Mouse (Mus musculus): ENCODE data around the gene Erfe. TPM values are rescaled to one million over a fixed set of nuclear protein-coding genes. Genes with fewer than 3 reads are reported as not detected.

Gene Erfe
- polyA plus RNA-seq, 1 experiment = not detected

DNA sequence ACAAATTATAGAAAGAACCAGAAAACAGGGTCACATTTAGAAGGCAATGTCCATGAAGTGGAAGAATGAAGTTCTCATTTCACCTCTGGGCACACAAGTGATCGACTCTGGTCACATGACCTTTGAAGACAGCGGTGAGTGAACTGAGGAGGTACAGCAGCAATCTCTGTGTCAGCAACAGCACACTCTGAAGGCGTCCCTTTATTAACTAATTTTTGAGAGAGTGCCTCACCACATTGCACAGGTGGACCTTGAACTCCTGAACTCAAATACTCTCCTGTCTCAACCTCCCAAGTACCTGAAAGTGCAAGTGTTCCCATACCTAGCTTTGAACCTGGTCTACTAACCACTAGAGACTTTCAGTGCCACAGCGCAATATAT lies 14.9 kb downstream of the Erfe start:
- no peak for TF ChIP-seq POLR2A (IDR thresholded peaks at IDR 0.05; ENCODE audit: borderline replicate concordance, insufficient read depth, low read length)
- TF ChIP-seq CTCF (IDR thresholded peaks at IDR 0.05; ENCODE audit: borderline replicate concordance, insufficient read depth, low read depth, low read length) = no peak
- H3K4me1 ChIP-seq (ENCODE audit: control insufficient read depth, insufficient read depth, low read length) = no peaks in the 10 kb centered on the region
- WGBS = 92% methylated on average over 4 of the region's 4 CpGs
- DNase-seq = no peak
- no peak overlapping the region for H3K27ac ChIP-seq (ENCODE audit: insufficient read depth, low read length)
- H3K27me3 ChIP-seq (ENCODE audit: control insufficient read depth, insufficient read depth, low read length) = no peaks in the 10 kb centered on the region
- H3K4me3 ChIP-seq (replicated peaks; ENCODE audit: insufficient read depth, low read depth, low read length) = no peak overlapping the region

DNA sequence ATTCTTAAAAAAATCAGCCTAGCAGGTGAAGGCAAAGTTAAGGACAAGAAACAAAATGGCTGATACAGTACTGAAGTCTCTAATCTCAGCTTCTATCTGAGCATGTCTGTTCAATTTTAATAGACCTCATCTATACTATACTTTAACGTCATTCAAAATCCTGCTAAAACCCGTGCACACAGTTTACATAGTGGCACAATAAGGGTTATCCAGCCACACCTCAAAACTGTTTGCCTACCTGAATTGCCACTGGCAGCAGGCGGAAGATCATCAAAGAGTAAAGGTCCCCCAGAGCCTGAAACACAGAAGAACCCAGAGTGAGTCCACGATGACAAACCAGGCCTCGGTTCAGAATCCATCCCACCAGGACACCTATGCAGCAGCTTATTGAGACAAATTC lies 24.1 kb downstream of the Erfe start:
- H3K4me3 ChIP-seq (replicated peaks; ENCODE audit: insufficient read depth, low read depth, low read length) = no peak overlapping the region
- H3K27me3 ChIP-seq (ENCODE audit: control insufficient read depth, insufficient read depth, low read length) = no peaks in the 10 kb centered on the region
- DNase-seq = no peak
- TF ChIP-seq CTCF (IDR thresholded peaks at IDR 0.05; ENCODE audit: borderline replicate concordance, insufficient read depth, low read depth, low read length) = no peak
- TF ChIP-seq POLR2A (IDR thresholded peaks at IDR 0.05; ENCODE audit: borderline replicate concordance, insufficient read depth, low read length) = no peak
- WGBS = 96% methylated on average over 5 of the region's 5 CpGs
- H3K4me1 ChIP-seq (ENCODE audit: control insufficient read depth, insufficient read depth, low read length) = no peaks in the 10 kb centered on the region; the same call in 1 of the 2 replicates
- H3K27ac ChIP-seq (ENCODE audit: insufficient read depth, low read length) = no peak overlapping the region

DNA sequence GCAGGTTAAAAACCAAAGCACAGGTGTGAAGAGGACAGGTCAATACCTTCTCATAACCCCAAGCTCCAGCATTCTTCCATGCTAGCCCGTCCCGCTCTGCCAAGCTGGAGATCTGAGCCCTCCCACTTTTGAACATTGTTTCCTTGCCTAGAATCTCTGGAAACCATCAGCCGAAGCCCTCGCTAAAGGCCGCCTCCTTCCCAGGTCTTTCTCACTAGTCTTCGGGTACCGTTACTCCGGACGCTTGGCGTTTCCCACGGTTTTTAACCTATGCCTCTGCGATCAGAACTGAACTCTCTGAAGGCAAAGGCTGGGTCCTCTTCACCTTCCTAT lies 31.7 kb downstream of the Erfe start:
- DNase-seq = no peak
- Histone ChIP-seq H3K4me3 (replicated peaks; ENCODE audit: insufficient read depth, low read depth, low read length) (peak overlapping the region; percentile 61), H3K27ac (ENCODE audit: insufficient read depth, low read length) (peak overlapping the region; percentile 60; the same call in 1 of the 2 replicates), H3K4me1 (ENCODE audit: control insufficient read depth, insufficient read depth, low read length) (peaks cover 7% of the 10 kb centered on the region; the same call in 1 of the 2 replicates), H3K27me3 (ENCODE audit: control insufficient read depth, insufficient read depth, low read length) (no peaks in the 10 kb centered on the region)
- under 1% methylated on average over 12 of the region's 12 CpGs for WGBS
- TF ChIP-seq POLR2A (IDR thresholded peaks at IDR 0.05; ENCODE audit: borderline replicate concordance, insufficient read depth, low read length) = no peak
- TF ChIP-seq CTCF (IDR thresholded peaks at IDR 0.05; ENCODE audit: borderline replicate concordance, insufficient read depth, low read depth, low read length) = no peak

DNA sequence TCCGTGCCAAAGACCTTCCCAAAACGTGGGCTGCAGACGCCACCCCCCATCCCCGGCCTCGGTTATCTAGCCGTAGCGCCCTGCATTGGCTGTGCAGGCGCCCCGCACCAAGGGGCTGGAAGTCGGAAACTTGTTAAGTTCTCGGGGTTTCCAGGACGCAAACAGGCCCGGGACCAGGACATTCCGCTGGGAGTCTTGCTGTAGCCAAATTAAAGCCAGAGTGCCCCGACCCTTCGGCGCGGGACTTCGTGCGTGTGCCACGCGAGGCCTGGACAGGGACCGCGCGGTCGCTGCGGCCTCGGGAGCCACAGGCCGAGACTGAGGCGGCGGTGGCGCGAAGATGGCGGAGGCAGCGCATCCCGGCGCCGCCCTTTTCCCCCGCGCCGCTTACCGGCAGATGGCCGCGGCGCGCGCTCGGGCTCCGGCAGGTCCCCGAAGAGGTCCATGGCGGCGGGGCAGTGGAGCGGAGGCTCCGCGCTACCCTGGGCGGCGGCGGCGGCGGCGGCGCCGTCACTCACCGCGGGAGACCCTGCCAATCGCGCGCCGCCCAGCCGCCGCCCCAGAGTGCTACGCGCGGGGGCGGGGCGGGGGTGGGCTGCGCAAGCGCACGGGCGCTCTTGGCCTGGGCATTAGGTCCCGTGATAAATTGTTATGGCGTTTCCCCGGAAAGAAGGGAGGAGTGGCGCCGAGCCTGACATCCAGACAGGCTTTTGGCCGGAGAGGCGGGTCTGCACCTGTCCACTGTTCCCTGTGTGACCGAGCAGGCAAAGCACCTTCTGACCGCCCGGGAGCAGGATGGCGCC lies 32.2 kb downstream of the Erfe start, which contains the start of gene Ilkap:
Gene Ilkap (minus strand): TSS at position 556 of the 803 bp plus-strand sequence.
- peaks cover 7% of the 10 kb centered on the region; the same call in 1 of the 2 replicates for H3K4me1 ChIP-seq (ENCODE audit: control insufficient read depth, insufficient read depth, low read length)
- H3K27me3 ChIP-seq (ENCODE audit: control insufficient read depth, insufficient read depth, low read length) = no peaks in the 10 kb centered on the region
- peak; percentile 88 to 89 for DNase-seq
- under 1% methylated on average over 91 of the region's 91 CpGs for WGBS
- peak within 1 kb of the TSS; percentile 61 for H3K27ac ChIP-seq (ENCODE audit: insufficient read depth, low read length)
- peak within 1 kb of the TSS; percentile 61 for H3K4me3 ChIP-seq (replicated peaks; ENCODE audit: insufficient read depth, low read depth, low read length)
- TF ChIP-seq POLR2A (IDR thresholded peaks at IDR 0.05; ENCODE audit: borderline replicate concordance, insufficient read depth, low read length) = peak; percentile 74; the same call in 1 of the 2 replicates
- no peak for TF ChIP-seq CTCF (IDR thresholded peaks at IDR 0.05; ENCODE audit: borderline replicate concordance, insufficient read depth, low read depth, low read length)

DNA sequence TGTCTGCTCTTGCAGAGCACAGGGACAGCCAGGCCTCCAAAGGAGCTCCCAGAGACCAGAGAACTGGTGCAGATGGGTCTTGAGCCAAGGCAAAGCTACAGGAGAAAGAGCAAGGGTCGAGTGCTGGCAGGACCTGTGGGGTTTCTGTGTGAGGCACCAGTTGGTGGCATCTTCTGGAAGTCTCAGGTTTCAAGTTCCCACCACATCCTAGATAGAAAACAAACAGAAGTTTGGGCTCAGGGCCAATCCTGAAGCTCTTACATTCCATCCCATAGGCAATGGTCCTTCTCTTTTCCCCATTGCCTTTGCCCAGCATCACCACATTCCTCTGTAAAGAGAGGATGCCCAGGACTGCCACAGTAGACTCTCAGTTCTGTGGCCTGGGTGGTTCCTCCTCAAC lies 38.7 kb downstream of the Erfe start:
- Histone ChIP-seq H3K27me3 (ENCODE audit: control insufficient read depth, insufficient read depth, low read length) (no peaks in the 10 kb centered on the region), H3K27ac (ENCODE audit: insufficient read depth, low read length) (no peak overlapping the region), H3K4me3 (replicated peaks; ENCODE audit: insufficient read depth, low read depth, low read length) (peak overlapping the region; percentile 48), H3K4me1 (ENCODE audit: control insufficient read depth, insufficient read depth, low read length) (peaks cover 7% of the 10 kb centered on the region)
- no peak for DNase-seq
- TF ChIP-seq POLR2A (IDR thresholded peaks at IDR 0.05; ENCODE audit: borderline replicate concordance, insufficient read depth, low read length) = no peak
- TF ChIP-seq CTCF (IDR thresholded peaks at IDR 0.05; ENCODE audit: borderline replicate concordance, insufficient read depth, low read depth, low read length) = no peak
- 32% methylated on average over 1 of the region's 1 CpGs for WGBS

DNA sequence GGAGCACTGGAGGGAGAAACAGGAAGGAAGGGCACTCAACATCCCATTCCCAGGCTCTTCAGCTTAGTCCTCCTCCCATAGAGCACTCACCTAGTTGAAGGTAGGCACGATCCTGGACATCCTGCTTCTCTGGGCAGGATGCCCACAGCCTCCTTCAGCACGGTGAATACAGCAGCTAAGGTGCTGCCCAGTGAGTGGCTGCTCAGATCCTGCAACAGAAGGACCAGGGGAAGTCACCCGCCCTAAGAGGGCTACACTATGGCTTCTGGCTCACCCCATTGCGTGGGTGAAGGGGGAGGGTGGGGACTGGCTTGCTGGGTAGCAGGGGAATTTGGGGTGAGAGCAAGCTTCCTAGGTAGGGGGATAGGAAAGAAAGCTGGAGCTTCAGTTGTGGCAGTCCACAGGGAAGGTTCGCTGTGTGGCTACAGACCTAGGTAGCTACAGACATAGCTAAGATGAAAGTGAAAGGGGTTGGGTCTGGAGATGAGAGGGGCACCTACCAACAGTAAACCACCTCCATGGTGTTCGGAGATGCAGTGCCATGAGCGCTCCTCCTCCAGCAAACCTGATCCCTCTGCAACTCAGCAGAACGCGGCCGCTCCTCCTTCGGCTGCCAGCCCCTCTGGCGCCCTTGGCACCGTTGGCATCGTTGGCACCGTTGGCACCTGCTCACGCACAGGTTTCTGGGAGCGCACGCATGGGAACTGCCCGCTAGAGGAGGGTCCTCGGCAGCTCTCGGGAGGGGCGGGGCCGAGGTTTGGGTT lies 39.4 kb downstream of the Erfe start:
- TF ChIP-seq CTCF (IDR thresholded peaks at IDR 0.05; ENCODE audit: borderline replicate concordance, insufficient read depth, low read depth, low read length) = no peak
- TF ChIP-seq POLR2A (IDR thresholded peaks at IDR 0.05; ENCODE audit: borderline replicate concordance, insufficient read depth, low read length) = peak; percentile 74
- 9% methylated on average over 23 of the region's 23 CpGs for WGBS
- H3K4me1 ChIP-seq (ENCODE audit: control insufficient read depth, insufficient read depth, low read length) = peaks cover 7% of the 10 kb centered on the region

DNA sequence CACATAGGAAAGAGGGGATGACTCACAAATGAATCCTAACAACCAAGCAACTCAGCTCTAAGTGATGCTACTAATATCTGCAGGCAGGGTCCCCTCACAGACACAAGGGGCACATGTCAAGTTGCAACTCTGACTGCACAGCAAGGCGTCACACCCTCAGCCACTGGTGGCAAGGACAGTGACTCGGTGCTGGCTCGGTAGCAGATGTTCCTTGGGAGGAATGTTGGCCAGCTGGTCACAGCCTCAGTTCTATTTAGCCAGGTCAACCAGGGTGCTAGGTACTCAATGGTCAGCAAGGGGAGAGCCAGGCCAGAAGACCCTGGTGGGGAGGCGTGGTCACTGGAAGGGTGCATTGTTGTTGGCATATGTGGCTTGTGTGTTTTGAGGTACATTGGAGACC lies 41.6 kb downstream of the Erfe start:
- WGBS = 72% methylated on average over 4 of the region's 4 CpGs

More for the DNA sequence above, 39.4 kb downstream of the Erfe start:
- peak; percentile 88 for DNase-seq
- Histone ChIP-seq H3K4me3 (replicated peaks; ENCODE audit: insufficient read depth, low read depth, low read length) (peak overlapping the region; percentile 48), H3K27me3 (ENCODE audit: control insufficient read depth, insufficient read depth, low read length) (no peaks in the 10 kb centered on the region), H3K27ac (ENCODE audit: insufficient read depth, low read length) (peak overlapping the region; percentile 20)

More for the DNA sequence above, 41.6 kb downstream of the Erfe start:
- TF ChIP-seq CTCF (IDR thresholded peaks at IDR 0.05; ENCODE audit: borderline replicate concordance, insufficient read depth, low read depth, low read length) (no peak), POLR2A (IDR thresholded peaks at IDR 0.05; ENCODE audit: borderline replicate concordance, insufficient read depth, low read length) (no peak)
- no peak overlapping the region for H3K27ac ChIP-seq (ENCODE audit: insufficient read depth, low read length)
- no peak for DNase-seq
- H3K4me1 ChIP-seq (ENCODE audit: control insufficient read depth, insufficient read depth, low read length) = peaks cover 10% of the 10 kb centered on the region
- H3K27me3 ChIP-seq (ENCODE audit: control insufficient read depth, insufficient read depth, low read length) = no peaks in the 10 kb centered on the region
- H3K4me3 ChIP-seq (replicated peaks; ENCODE audit: insufficient read depth, low read depth, low read length) = no peak overlapping the region

All from cerebellum, adult 2 months (tissue).